Mouse (Mus musculus) embryonic facial prominence, embryonic 13.5 days (tissue): ENCODE measurements around the gene Kndc1. TPM values are rescaled to one million over a fixed set of nuclear protein-coding genes. Genes with fewer than 3 reads are reported as not detected.

ENCODE experiments used
- ATAC-seq: fragments of 200-750 bp; cut with Nextera tagmentation; 2 replicates; pipeline ENCODE4 v1.8.0; 2017; ENCODE audit warnings: low read depth; ENCODE audit not compliant: insufficient number of reproducible peaks, insufficient read depth, low FRiP score, low TSS enrichment
- H3K27ac ChIP-seq: fragments of 300-500 bp; sonication (generic); 2 replicates; pipeline ENCODE4 v1.5.1; 2015; ENCODE audit warnings: moderate library complexity, mild to moderate bottlenecking, inconsistent platforms
- H3K27me3 ChIP-seq: fragments of 300-500 bp; sonication (generic); 2 replicates; pipeline ENCODE4 v1.6.1; 2015; ENCODE audit warnings: mild to moderate bottlenecking, inconsistent platforms
- H3K36me3 ChIP-seq: fragments of 300-500 bp; sonication (generic); 2 replicates; pipeline ENCODE4 v1.6.1; 2015; ENCODE audit warnings: mild to moderate bottlenecking, inconsistent platforms
- H3K4me1 ChIP-seq: fragments of 300-500 bp; sonication (generic); 2 replicates; pipeline ENCODE4 v1.6.1; 2015; ENCODE audit warnings: inconsistent platforms
- H3K4me2 ChIP-seq: fragments of 300-500 bp; sonication (generic); 2 replicates; pipeline ENCODE4 v1.6.1; 2015; ENCODE audit warnings: moderate library complexity, mild to moderate bottlenecking, inconsistent platforms
- H3K4me3 ChIP-seq: fragments of 300-500 bp; sonication (generic); 2 replicates; pipeline ENCODE4 v1.5.1; 2015; ENCODE audit warnings: mild to moderate bottlenecking, inconsistent platforms
- H3K9ac ChIP-seq: fragments of 300-500 bp; sonication (generic); 2 replicates; pipeline ENCODE4 v1.6.1; 2015; ENCODE audit warnings: mild to moderate bottlenecking, inconsistent platforms
- H3K9me3 ChIP-seq: fragments of 300-500 bp; sonication (generic); 2 replicates; pipeline ENCODE4 v1.6.1; 2016; ENCODE audit warnings: inconsistent platforms
- WGBS: fragments of 180-500 bp; shearing (Covaris S2); methylation state at CpG from one replicate; pipeline ENCODE4 v1.1.7; 2015; ENCODE audit warnings: mixed read lengths; 5-methylcytosine and 5-hydroxymethylcytosine counted together
- polyA plus RNA-seq: library from polyadenylated mRNA; unstranded; fragments of >200 nt; fragmentation: Nextera tagmentation; extraction: Ambion mirVana; gene quantifications from 2 replicates; pipeline ENCODE4 v1.2.1, GENCODE M21; 2015

The Kndc1 gene
- polyA plus RNA-seq, 1 experiment from 2014 or later, result 0.11 TPM

DNA sequence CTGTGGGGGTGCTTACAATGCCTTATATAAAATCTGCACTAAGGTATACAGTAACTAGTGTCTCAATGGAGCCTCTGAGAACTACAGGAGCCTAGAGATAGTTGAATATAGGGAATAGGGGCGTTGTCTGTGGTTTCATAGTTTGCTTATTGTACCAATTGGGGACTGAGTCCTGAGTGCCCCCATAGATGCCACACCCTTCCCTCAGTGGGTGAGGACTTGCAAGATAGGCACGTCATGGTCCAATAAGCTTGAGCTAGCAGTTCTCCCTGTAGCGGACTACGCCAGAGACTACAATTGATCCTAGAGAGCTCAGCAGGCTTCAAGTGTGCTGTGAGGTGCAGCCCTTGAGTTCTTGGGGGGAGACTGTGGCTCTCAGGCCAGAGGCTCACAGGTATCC is 61.0 kb downstream of the Kndc1 start:
- H3K4me2 ChIP-seq, result no peak overlapping the region
- H3K36me3 ChIP-seq, result no peaks in the 10 kb centered on the region
- no peak overlapping the region for H3K9ac ChIP-seq
- peaks cover 13% of the 10 kb centered on the region for H3K27me3 ChIP-seq
- H3K4me3 ChIP-seq, result no peak overlapping the region
- H3K27ac ChIP-seq, result no peak overlapping the region
- H3K9me3 ChIP-seq, result no peaks in the 10 kb centered on the region
- 86% methylated on average over 4 of the region's 4 CpGs for WGBS
- ATAC-seq, result no peak
- H3K4me1 ChIP-seq, result 0 out of 2 replicates have a peak, but pooled peaks cover 3% of the 10 kb centered on the region

DNA sequence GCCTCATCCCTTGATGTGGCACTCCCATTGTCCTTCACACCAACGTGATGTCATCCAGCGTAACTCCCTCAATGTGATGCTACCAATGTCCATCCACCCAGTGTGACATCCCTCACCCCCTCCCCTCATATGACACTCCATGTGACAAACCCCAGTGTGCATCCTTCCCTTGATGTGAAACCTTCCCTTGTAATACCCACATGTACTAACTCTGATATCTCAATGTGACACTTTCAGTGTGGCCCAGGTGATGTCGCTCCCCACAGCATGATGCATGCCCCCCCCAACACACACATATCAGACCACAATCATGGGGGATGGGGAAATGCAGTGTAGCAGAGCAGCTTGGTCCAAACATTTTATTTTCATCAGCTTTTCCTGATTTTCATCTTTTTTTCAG is 62.2 kb downstream of the Kndc1 start:
- no peak overlapping the region for H3K4me3 ChIP-seq
- H3K9ac ChIP-seq, result no peak overlapping the region
- no peak overlapping the region for H3K4me2 ChIP-seq
- no peaks in the 10 kb centered on the region for H3K9me3 ChIP-seq
- 85% methylated on average over 3 of the region's 3 CpGs for WGBS
- H3K4me1 ChIP-seq, result 0 out of 2 replicates have a peak, but pooled peaks cover 2% of the 10 kb centered on the region
- no peak for ATAC-seq
- no peaks in the 10 kb centered on the region for H3K36me3 ChIP-seq
- no peak overlapping the region for H3K27ac ChIP-seq
- peaks cover 13% of the 10 kb centered on the region for H3K27me3 ChIP-seq

DNA sequence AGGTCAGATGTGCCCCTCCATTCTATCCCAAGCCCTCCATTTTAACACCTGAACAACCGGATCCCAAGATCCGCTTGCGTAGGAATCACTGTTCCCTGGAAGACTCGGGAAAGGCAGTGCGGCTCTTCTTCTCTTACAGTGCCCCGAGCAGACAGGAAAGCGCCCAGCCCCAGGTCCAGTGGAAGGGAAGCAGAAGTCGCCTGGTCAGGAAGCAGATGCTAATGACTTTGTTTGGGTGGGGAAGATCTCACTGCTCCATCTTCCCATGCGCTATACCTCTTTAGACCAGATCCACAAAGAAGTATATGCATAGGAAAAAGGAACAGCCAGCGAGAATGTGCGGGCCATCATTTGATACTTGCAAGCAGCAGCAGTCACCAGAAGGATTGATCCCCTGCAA is 62.9 kb downstream of the Kndc1 start:
- Histone ChIP-seq H3K4me3 (no peak overlapping the region), H3K27ac (no peak overlapping the region), H3K36me3 (no peaks in the 10 kb centered on the region), H3K27me3 (peaks cover 13% of the 10 kb centered on the region), H3K9me3 (no peaks in the 10 kb centered on the region), H3K4me2 (no peak overlapping the region), H3K9ac (no peak overlapping the region), H3K4me1 (no peaks in the 10 kb centered on the region)
- WGBS, result 52% methylated on average over 11 of the region's 11 CpGs
- no peak for ATAC-seq

DNA sequence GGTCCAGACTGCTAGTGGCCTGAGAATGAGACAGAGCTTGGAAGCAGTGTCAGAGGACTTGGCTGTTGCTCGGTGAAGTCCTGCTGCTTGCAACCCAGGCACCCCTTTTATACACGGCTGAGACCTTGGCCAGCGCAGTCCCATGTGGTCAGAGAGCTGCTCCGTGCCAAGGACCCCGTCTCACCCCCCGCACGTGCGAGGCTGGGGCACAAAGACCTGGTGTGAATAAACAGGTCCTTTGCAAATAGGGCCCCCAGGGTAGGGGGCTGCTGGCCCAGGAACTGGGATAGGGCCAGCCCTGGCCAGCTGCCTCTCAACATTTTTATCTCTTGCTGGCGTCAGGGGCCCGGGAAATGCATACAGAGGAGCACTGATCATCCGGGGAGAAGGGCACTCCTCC is 63.5 kb downstream of the Kndc1 start:
- ATAC-seq, result no peak
- 34% methylated on average over 11 of the region's 11 CpGs for WGBS
- H3K27me3 ChIP-seq, result peaks cover 13% of the 10 kb centered on the region
- no peak overlapping the region for H3K4me2 ChIP-seq
- no peaks in the 10 kb centered on the region for H3K36me3 ChIP-seq
- H3K9ac ChIP-seq, result peak overlapping the region; percentile 32; the same call in 1 of the 2 replicates
- no peaks in the 10 kb centered on the region for H3K9me3 ChIP-seq
- H3K27ac ChIP-seq, result no peak overlapping the region
- no peak overlapping the region for H3K4me3 ChIP-seq
- no peaks in the 10 kb centered on the region for H3K4me1 ChIP-seq

DNA sequence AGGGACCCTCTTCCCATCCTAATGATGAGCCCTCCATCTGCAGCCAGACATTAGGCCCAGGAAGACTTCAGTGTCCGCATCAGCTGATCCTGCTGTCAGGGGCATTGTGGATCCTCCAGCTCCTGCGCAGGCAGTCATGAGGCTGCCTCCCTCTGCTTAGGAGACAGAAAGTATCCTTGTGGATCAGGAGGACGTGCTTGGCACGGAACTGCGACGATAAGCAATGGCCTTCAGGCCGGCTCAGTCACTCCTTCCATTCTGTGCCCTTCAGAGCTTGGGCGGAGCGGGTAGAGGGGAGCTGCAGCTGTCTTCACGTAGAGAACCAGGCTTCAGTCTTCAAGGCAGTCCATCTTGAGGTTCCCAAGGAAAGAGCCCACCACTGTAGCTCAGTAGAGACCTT is 66.6 kb downstream of the Kndc1 start:
- Histone ChIP-seq H3K36me3 (no peaks in the 10 kb centered on the region), H3K4me1 (no peaks in the 10 kb centered on the region), H3K27ac (no peak overlapping the region), H3K27me3 (peaks cover 13% of the 10 kb centered on the region), H3K9me3 (no peaks in the 10 kb centered on the region), H3K4me3 (no peak overlapping the region), H3K9ac (no peak overlapping the region), H3K4me2 (no peak overlapping the region)
- no peak for ATAC-seq
- 88% methylated on average over 10 of the region's 10 CpGs for WGBS

DNA sequence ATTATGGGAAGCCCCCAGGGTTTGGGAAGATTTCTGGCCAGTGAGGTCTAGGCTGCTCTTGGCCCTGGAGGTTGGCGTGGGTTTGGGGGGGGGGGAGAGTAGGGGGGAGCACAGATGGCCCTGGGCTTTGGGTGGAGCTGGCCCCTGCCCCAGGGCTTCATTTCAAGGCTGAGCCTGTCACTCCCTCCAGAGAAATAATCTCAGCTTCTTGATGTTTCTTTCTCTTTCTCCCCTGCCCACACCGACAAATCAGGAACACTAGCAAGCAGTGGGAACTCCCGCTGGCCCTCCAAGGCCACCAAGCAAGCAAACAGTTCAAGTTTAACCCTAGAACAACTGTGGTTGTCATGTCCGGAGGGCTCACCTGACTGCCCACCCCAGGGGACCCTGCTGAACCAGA is 69.3 kb downstream of the Kndc1 start:
- Histone ChIP-seq H3K9me3 (no peaks in the 10 kb centered on the region), H3K27ac (no peak overlapping the region), H3K9ac (no peak overlapping the region), H3K4me3 (no peak overlapping the region), H3K36me3 (no peaks in the 10 kb centered on the region), H3K27me3 (peaks cover 3% of the 10 kb centered on the region; the same call in 1 of the 2 replicates), H3K4me1 (no peaks in the 10 kb centered on the region), H3K4me2 (no peak overlapping the region)
- ATAC-seq, result no peak
- WGBS, result 57% methylated on average over 4 of the region's 4 CpGs

DNA sequence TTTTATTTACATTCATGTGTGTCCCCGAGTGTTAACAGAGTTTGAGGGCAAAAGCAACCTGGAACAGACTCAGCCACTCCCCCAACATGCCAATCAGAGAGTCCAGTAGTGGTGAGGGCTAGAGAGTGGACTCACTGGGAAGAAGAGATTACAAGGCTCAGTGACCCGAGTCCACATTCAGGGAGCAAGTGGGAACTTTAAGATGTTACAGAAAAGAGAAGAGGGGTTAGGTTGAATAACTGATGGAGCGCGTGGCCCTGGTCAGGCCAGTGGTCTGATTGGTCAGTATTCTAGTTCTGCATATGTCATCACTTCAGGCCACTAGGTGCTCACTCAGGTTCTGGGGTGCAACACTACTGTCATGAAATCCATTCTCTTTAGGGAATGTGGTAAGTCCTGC is 72.7 kb downstream of the Kndc1 start:
- Histone ChIP-seq H3K4me2 (no peak overlapping the region), H3K27ac (no peak overlapping the region), H3K9ac (no peak overlapping the region), H3K4me1 (peaks cover 9% of the 10 kb centered on the region), H3K4me3 (no peak overlapping the region), H3K27me3 (no peaks in the 10 kb centered on the region), H3K36me3 (no peaks in the 10 kb centered on the region), H3K9me3 (no peaks in the 10 kb centered on the region)
- WGBS, result 13% methylated on average over 4 of the region's 4 CpGs
- no peak for ATAC-seq

DNA sequence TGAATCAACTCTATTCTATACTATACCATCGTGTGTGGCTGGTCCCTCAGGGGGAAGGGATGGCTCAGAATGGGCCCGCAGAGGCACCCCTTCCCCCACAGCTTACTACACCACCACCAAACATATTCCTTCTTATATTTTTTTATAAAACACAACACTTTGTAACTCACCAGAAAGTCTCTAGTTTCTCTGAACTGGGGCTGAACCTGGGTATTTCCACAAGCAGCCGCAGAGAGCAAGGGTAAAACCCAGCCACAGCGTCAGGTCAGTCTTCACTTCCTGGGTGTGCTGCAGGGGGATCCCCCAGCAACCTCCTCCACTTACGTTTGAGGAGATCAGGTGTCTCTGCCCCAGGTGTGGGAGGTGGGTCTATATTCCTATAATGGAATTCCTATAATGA is 73.9 kb downstream of the Kndc1 start:
- H3K4me2 ChIP-seq, result no peak overlapping the region
- no peak for ATAC-seq
- H3K9ac ChIP-seq, result no peak overlapping the region
- H3K27ac ChIP-seq, result no peak overlapping the region
- WGBS, result 37% methylated on average over 5 of the region's 5 CpGs
- no peaks in the 10 kb centered on the region for H3K27me3 ChIP-seq
- H3K9me3 ChIP-seq, result no peaks in the 10 kb centered on the region
- no peaks in the 10 kb centered on the region for H3K36me3 ChIP-seq
- no peak overlapping the region for H3K4me3 ChIP-seq
- H3K4me1 ChIP-seq, result peaks cover 9% of the 10 kb centered on the region

DNA sequence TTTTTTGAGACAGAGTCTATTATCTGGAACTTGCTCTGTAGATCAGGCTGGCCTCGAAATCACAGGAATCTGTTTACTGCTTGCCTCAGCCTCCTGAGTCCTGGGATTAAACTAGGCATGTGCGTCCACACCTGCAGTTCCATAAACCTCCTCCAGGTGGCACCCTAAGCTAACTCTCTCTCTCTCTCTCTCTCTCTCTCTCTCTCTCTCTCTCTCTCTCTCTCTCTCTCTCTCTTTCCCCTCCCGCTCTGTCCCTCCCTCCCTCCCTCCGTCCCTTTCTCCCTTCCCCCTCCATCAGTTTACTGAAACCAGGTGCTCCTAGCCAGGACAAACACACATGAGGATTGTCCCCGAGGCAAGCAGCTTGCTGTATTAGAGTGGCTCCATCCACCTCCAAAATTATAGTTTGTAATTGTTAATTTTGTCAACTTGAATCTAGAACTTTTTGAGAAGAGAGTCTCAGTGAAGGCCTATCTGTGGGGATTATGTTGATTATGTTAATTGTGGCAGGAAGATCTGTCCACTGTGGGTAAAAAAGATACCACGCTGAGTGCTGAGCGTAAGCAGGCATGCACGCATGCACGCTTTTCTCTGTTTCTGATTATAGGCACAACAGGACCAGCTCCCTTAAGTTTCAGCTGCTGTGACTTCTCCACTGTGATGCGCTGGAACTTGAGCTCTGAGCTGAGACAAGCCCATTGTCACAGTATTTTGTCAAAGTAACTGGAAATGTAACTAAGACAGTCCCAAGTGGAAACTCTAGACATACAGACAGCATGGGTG is 75.0 kb downstream of the Kndc1 start:
- Histone ChIP-seq H3K27ac (0 out of 2 replicates have a peak overlapping the region, but pooled peaks have one; percentile 41), H3K36me3 (no peaks in the 10 kb centered on the region), H3K4me1 (peaks cover 9% of the 10 kb centered on the region), H3K27me3 (no peaks in the 10 kb centered on the region), H3K9ac (no peak overlapping the region), H3K4me3 (no peak overlapping the region), H3K4me2 (peak overlapping the region; percentile 27; the same call in 1 of the 2 replicates), H3K9me3 (no peaks in the 10 kb centered on the region)
- WGBS, result 12% methylated on average over 9 of the region's 10 CpGs
- ATAC-seq, result no peak

DNA sequence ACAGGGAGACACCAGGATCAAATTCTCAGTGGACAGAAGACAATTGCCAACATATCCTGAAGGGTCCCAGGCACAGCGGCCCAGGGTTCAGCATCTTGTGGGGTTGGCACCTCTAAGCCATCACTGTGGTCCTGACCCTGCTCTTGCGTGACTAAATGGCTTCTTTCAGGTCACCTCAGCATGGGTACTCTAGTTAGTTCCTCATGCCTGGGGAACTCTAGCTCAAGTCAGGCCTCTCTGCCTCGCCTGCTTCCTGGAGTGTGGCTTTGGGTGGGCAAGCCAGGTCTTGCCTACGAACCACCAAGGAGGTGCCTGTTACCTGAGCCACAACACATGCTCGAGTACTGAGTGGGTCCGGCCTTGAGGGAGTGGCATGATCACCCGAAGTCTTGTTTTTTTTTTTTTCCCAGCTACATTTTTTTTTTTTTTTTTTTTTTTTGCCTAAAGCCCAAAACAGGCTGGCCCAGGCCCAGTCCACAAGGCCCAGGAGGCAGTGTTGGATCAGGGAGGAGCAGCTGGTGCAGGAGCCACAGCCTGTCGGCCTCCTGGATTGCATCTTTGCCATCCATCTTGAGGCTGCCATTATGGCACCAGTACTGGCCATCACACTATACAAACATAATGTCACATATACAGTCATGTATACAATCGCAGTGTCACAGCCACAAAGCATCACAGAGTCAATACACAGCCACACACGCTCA is 75.9 kb downstream of the Kndc1 start:
- no peaks in the 10 kb centered on the region for H3K9me3 ChIP-seq
- 0 out of 2 replicates have a peak, but pooled peaks have one; percentile 13 for ATAC-seq
- 69% methylated on average over 10 of the region's 10 CpGs for WGBS
- peaks cover 9% of the 10 kb centered on the region for H3K4me1 ChIP-seq
- no peaks in the 10 kb centered on the region for H3K27me3 ChIP-seq
- no peak overlapping the region for H3K4me3 ChIP-seq
- no peak overlapping the region for H3K9ac ChIP-seq
- H3K4me2 ChIP-seq, result no peak overlapping the region
- H3K36me3 ChIP-seq, result no peaks in the 10 kb centered on the region
- H3K27ac ChIP-seq, result 0 out of 2 replicates have a peak overlapping the region, but pooled peaks have one; percentile 41

DNA sequence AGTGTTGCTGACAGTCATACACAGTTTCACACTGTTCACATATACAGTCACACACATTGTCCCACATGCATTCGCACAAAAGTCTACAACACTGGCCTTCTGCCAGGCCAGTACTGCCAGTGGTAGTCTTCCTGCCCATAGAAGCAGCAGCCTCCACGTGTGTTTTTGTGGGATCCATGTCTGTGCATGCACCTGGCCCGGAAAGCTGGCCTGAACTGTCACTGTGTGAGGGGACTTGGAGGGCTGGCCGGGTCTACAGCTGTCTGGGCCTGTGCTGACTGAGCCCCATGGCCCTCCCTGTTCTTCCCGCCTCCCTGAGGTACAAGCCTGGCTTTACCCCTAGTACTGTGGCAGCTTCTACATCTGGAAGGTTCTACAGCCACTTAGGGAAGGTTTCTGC is 76.5 kb downstream of the Kndc1 start:
- Histone ChIP-seq H3K9me3 (no peaks in the 10 kb centered on the region), H3K9ac (no peak overlapping the region), H3K27ac (no peak overlapping the region), H3K27me3 (no peaks in the 10 kb centered on the region), H3K4me1 (peaks cover 9% of the 10 kb centered on the region), H3K36me3 (no peaks in the 10 kb centered on the region), H3K4me2 (no peak overlapping the region), H3K4me3 (no peak overlapping the region)
- ATAC-seq, result no peak
- 72% methylated on average over 5 of the region's 5 CpGs for WGBS

DNA sequence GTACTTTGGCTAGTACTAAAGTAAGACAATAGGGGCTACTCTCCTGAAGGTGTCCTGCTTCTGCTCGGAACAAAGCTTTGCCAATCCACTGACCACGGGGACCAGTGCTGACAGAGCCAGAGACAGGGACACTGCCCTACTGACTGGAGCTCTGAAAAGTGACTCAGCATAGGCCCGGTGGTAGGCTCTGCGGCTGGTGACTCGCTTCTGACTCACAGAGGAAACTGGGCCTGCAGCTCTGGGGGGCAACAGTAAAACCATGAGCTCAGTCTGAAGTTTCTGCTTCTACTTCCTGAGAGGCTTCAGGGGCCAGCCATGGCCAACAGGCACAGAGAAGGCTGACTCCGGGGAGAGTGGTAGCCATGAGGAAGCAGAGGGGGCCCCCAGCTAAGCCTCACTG is 76.9 kb downstream of the Kndc1 start:
- H3K4me1 ChIP-seq, result peaks cover 9% of the 10 kb centered on the region
- no peaks in the 10 kb centered on the region for H3K27me3 ChIP-seq
- no peak for ATAC-seq
- WGBS, result 72% methylated on average over 6 of the region's 6 CpGs
- no peak overlapping the region for H3K27ac ChIP-seq
- no peaks in the 10 kb centered on the region for H3K36me3 ChIP-seq
- H3K4me2 ChIP-seq, result no peak overlapping the region
- H3K9me3 ChIP-seq, result no peaks in the 10 kb centered on the region
- no peak overlapping the region for H3K9ac ChIP-seq
- no peak overlapping the region for H3K4me3 ChIP-seq
